Mouse (Mus musculus) kidney, postnatal 10 days (tissue): ENCODE measurements at regions not wholly inside any gene's neighbourhood (a gene's known extent, or its start where the extent isn't known, plus 50 kb on each side); places are given as distances from the start of the nearest gene placed in this dataset.

Experiments
- DNase-seq: peaks from one replicate; pipeline ENCODE4 v3.0.0; 2021; ENCODE audit warnings: mixed read lengths

DNA sequence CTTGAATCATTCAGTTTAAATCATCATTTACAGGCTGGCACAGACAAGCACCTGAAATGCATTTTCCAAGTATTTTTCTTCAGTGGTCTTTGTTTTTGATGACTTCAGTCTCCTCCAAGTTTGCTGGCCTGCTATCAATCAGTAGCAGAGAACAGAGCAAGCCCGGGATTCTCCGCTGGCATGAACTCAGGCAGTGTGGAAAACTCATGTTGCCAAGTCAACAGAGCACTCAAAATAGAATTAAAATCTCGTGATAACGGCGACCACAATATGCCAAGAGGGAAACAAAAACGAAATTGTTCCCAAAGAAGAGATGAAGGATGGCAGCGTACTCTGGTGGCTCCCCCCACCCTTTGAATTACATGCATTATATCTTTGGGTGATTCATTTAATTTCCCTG, 190.9 kb upstream of the Fat4 start:
- no peak for DNase-seq

DNA sequence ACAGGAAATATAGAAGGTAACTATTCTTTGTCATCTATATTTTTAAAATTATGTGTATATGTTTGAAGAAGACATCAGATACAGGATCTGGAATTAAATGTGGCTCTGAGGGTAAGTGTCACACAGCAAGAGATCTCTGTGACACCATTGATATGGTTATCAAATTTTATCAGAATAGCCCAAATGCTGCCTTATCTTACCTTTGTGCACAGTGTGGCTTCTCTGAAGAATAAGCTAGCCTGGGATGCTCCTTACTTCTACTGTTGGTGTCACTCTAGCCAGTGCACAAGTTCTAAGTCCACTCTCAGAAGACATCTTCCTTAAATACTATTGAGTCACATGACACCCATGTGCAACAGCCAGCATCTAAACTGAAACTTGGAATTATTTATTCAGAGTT, 194.0 kb upstream of the Fat4 start:
- DNase-seq: no peak

DNA sequence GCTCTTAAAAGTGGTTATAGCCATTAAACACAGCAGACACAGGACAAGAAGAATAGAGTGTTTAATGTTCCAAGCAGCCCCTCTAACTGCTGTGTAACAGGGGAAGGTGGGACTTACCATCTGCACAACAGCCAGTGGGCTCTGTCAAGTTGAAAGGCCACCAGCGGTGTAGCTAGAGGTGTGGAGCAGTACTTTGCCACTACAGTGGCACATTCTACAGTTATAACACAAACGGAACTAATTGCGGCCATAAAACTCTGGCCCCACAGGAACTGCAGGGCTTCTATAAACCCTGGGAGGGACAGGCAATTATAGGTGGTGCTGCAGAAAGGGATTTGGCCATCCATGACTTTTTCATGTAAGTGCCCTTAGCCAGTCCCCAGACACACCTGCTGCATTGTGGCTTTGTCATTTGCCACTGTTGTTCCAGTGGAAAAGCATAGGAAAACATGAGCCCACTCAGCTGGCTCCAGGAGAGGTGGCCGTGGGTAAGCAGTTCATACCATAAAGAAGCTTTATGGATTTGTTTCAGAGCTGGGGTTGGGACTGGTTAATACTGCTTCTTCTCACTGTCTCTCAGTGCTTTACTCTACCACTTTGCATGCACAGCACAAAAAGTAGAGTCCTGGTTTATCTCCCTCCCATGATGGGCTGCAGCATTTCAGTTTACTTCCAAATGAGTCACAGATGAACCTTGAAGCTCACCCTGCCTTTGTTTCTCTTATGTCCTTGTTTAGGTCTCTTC, 199.8 kb upstream of the Ankrd50 start:
- no peak for DNase-seq

DNA sequence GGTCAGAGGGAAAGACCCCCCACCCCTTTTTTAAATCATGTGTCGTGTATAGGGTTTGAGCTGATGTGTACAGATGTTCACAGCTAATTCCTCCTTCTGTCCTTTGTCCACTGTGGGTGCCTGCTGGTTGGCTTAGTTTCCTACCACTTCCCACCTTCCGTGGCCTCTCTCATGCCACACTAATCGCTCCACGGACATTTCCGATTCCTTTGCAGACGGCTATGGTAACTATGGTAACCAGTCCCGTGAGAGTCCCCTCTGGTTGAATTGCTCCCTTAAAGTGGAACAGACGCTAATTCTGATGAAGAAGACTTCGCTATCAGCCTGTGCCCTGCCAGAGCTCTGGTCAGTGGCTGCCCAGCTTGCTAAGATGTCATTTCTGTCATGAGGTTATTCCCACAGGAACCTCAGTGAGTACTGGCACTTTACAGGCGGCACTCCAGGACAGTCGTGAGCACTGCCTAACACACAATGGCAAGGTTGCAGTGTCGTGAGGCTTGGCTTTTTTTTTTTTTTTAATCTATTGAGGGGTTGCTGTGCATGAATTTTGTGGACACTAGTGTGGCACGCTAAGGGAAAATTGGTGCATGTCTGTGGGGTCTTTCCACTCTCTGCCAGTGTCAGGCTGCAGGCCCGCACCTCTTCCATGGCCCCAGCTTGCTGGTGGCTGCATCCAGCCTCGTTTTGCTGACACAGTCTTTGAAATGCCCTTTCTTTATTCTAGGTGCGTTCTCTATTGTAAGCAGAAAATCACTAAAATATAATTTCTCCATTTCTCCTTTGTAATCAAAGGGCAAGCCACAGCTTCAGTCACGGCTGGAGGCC, 179.2 kb upstream of the Ankrd50 start:
- peak; percentile 40 for DNase-seq

- DNase-seq: no peak
Observed at GRCm38 (mm10) chr3:38663023-38663422, 178.4 kb upstream of the Ankrd50 start.

GRCm38 (mm10) chr3:38656790-38657189, 172.1 kb upstream of the Ankrd50 start:
- no peak for DNase-seq

- no peak for DNase-seq
Observed at GRCm38 (mm10) chr3:38653928-38654327, 169.3 kb upstream of the Ankrd50 start.

DNA sequence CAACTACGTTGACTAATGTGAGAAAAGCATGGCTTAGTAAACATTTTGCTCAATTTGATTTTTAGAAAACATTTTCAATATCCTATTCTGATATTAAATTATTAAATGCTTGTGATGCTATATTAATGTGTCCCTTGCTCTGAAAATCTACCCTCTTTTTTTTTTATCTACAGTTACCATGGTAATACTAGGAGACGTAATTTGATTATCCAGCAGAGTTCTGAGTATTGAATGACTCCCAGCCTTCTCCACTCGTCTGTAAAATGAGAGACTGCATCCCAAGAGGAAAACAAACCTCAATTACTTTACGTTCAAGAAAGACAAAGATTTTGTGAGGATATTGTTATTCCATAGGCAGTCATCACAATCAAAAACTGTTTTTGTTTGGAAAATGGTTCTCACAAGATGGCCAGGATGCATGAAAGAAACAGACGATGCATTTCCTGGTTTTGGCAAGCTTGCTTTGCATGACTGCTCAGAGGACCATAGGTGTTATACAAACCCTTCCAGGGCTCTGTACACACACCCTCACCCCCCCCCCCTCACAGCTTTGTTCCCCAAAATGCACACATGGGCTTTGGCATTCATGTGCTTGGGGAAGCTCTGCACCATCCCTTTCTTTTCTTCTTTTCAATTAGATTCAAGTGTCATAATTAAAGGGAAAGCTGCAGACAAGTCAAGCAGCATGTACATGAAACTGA, 168.5 kb upstream of the Ankrd50 start:
- no peak for DNase-seq

DNA sequence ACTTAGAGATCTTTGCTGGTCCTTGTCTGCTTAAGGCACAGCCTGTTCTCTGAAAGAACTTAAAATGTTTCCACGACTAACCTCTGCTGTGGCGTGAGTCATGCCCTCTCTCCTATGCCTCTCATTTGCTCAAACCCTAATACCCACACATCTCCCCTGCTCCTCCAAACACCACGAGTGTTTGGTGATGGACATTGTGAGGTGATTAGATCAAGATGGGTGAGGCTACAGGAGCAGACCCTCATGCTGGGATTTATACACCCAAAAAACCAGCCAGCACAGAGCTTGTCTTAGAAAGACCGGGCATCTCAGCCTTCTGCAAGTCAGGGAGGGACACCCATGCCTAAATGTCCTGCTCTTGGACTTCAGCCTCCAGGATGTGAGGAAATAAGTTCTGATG, 165.5 kb upstream of the Ankrd50 start:
- no peak for DNase-seq

- no peak for DNase-seq
Observed at GRCm38 (mm10) chr3:38648633-38649032, 164.0 kb upstream of the Ankrd50 start.

DNA sequence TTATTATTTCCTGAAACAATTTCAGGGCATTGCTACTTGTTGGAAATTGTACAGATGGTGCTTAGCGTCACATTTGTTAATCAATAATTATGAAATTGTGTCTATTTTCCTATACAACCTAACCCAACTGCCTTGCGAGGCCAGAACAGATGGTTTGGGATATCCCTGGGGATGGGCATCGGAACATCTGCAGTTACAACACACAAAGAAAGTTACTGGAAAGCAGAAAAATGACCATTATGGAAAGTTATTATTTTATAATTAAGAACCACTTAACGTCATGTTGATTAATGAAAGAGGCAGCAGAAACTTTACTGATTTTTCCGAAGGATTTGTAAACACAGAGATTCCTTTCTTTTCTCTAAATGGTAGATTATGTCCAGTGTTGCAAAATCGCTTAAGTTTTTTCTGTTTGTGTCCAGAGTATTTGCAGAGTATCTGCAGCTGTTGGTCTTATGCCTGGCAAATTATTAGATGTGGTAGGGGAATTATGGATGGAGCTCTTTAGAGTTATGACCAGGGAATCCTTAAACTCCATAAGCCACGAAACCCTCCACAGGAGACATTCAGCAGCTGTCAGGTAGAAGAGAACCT, 163.2 kb upstream of the Ankrd50 start:
- DNase-seq: no peak

DNA sequence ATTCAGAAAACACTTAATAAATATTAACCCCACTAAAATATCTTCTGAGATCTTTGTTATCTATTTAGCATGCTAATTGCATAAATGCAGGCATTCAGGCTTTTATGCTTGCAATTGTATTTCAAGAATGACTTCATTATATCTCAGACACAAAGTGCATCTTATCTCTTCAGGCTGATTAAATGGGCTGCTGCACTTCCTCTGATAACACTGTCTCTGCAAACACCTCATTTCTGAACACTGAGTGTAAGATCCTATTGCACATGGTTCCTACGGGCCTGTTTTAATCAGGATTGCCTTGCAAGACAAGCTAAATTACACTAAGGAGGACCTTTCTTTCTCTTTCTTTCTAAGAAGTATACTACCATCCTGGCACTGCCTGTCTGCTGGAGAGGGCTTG, 157.1 kb upstream of the Ankrd50 start:
- DNase-seq: no peak

- no peak for DNase-seq
Observed at GRCm38 (mm10) chr3:38636806-38637205, 152.2 kb upstream of the Ankrd50 start.

- no peak for DNase-seq
Observed at GRCm38 (mm10) chr3:38633347-38633746, 148.7 kb upstream of the Ankrd50 start.

GRCm38 (mm10) chr3:38625575-38626184, 141.0 kb upstream of the Ankrd50 start:
- DNase-seq: no peak

DNA sequence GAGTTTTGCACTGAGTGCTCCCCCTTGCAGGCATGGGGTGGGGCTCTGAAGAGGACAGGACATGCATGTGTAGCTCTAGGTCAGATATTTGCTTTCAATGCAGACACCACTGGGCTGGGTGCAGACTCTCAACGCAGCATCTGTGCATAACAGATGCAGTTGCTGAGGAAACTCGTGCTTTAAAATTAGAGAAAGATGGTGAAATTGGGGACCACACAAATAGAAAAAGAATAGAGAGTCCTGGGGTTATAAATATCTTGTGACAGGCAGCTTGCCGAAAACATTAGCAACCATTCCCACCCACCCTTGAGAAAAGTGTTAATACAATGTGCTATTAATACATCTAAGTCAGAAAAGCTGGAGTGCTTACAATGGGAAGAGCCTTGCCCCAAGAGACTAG, 133.3 kb upstream of the Ankrd50 start:
- DNase-seq: no peak

- no peak for DNase-seq
Observed at GRCm38 (mm10) chr3:38617217-38617616, 132.6 kb upstream of the Ankrd50 start.

DNA sequence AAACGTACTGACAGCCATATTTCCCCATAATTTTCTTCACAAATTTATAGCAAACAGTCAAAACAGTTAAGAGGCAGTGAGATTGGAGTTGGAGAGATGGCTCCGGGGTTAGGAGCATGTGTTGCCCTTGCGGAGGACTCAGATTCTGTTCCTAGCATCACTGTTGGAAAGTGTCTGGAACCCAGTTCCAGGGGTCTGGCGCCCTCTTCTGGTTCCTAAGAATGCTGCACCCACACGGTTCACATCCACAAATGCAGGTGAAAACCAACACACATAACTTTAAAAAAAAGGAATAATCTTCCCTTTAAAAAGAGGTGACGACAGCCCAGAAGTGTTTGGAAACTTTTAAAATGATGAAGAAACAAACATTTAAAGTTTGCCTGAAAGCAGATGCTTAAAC, 129.1 kb upstream of the Ankrd50 start:
- DNase-seq: no peak

- no peak for DNase-seq
Observed at GRCm38 (mm10) chr3:38591531-38591930, 106.9 kb upstream of the Ankrd50 start.

DNA sequence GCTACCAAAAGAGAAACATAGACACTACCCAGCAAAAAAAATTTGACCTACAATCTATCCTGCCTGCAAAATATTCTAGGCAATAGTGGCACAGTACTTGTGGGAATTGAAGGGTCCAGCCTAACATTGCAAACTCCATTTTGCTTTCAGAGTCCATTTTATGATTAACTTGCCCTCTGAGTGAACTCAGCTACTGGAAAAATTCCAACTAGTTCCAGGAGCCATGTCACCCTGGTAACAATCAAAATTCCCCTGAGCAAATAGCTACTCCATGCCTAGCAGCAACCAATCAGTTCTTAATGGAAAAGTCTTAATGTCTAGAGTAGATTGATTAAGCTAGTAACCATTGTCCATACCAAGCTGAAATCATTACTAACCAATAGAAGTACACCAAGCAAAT, 104.3 kb upstream of the Ankrd50 start:
- DNase-seq: no peak

GRCm38 (mm10) chr3:38585509-38585908, 100.9 kb upstream of the Ankrd50 start:
- DNase-seq: no peak

GRCm38 (mm10) chr3:38579781-38580180, 95.1 kb upstream of the Ankrd50 start:
- no peak for DNase-seq
